Mouse (Mus musculus) CH12.LX (cell line): Measurements from ENCODE around the gene Prrc2b. TPM values are rescaled to one million over a fixed set of nuclear protein-coding genes. Genes with fewer than 3 reads are reported as not detected.

Experiments
- DNase-seq: peaks from one replicate; pipeline ENCODE4 v3.0.0-alpha.2; 2013; ENCODE audit errors: extremely low read depth
- H3K27ac ChIP-seq: 2 replicates; pipeline ENCODE4 v1.5.1; 2012; ENCODE audit warnings: low read depth, mild to moderate bottlenecking, control low read depth, moderate library complexity; ENCODE audit not compliant: insufficient read depth
- H3K27me3 ChIP-seq: replicated peaks from 2 replicates; pipeline ENCODE3; 2012; ENCODE audit warnings: inconsistent platforms
- H3K36me3 ChIP-seq, 2 experiments: replicated peaks in 1 of 2; 2 replicates each; pipeline versions ENCODE3 to v1.6.1; 2012; ENCODE audit warnings: inconsistent platforms in 1 of 2, low read length in 1 of 2, mild to moderate bottlenecking in 1 of 2, mixed read lengths in 1 of 2, moderate library complexity in 1 of 2; ENCODE audit not compliant: control insufficient read depth in 1 of 2, insufficient read depth in 1 of 2
- H3K4me1 ChIP-seq, 2 experiments: 2 replicates each; pipeline ENCODE4 v1.6.1; 2012; ENCODE audit warnings: inconsistent platforms in 1 of 2, moderate library complexity in 1 of 2; ENCODE audit not compliant: insufficient read depth in 2 of 2, control insufficient read depth in 1 of 2
- H3K4me2 ChIP-seq: 2 replicates; pipeline ENCODE4 v1.6.1; 2012; ENCODE audit warnings: low read depth, mild to moderate bottlenecking, control low read depth; ENCODE audit not compliant: poor library complexity, insufficient read depth, severe bottlenecking
- H3K4me3 ChIP-seq, 3 experiments: fragments of 150-350 bp in 1 of 3; sonication (generic) in 1 of 3; replicated peaks in 1 of 3; 2 replicates each; pipeline versions ENCODE3 to v1.5.1; 2011 to 2012; ENCODE audit warnings: low read depth in 2 of 3, low read length in 2 of 3, mild to moderate bottlenecking in 2 of 3, moderate library complexity in 2 of 3, control low read depth in 1 of 3, improper control_type of control experiment in 1 of 3, inconsistent platforms in 1 of 3, mixed read lengths in 1 of 3; ENCODE audit not compliant: poor library complexity in 1 of 3
- H3K79me2 ChIP-seq: replicated peaks from 2 replicates; pipeline ENCODE4 v1.6.1; 2012; ENCODE audit warnings: mild to moderate bottlenecking, moderate library complexity; ENCODE audit not compliant: control insufficient read depth, poor library complexity, insufficient read depth, severe bottlenecking; ENCODE audit errors: extremely low read depth
- H3K9ac ChIP-seq: 2 replicates; pipeline ENCODE4 v1.6.1; 2012; ENCODE audit warnings: low read depth, mild to moderate bottlenecking, control low read depth, moderate library complexity; ENCODE audit not compliant: insufficient read depth
- H3K9me3 ChIP-seq: replicated peaks from 2 replicates; pipeline ENCODE3; 2012; ENCODE audit warnings: low read length, inconsistent platforms, mixed read lengths
- BHLHE40 ChIP-seq: IDR thresholded peaks from 2 replicates; pipeline ENCODE4 v1.6.1; 2011; ENCODE audit warnings: mild to moderate bottlenecking, low read depth, low read length, improper control_type of control experiment
- CHD1 ChIP-seq: IDR thresholded peaks from 2 replicates; pipeline ENCODE4 v1.6.1; 2012; ENCODE audit warnings: low read depth, low read length, improper control_type of control experiment, inconsistent platforms
- CHD2 ChIP-seq: IDR thresholded peaks from 2 replicates; pipeline ENCODE4 v1.6.1; 2011; ENCODE audit warnings: low read length, improper control_type of control experiment
- CTCF ChIP-seq, 2 experiments: IDR thresholded peaks in 1 of 2; conservative IDR thresholded peaks in 1 of 2; 2 replicates each; pipeline ENCODE4 v1.5.1; 2011 to 2012; ENCODE audit warnings: low read depth in 2 of 2, low read length in 2 of 2, improper control_type of control experiment in 1 of 2, inconsistent platforms in 1 of 2, mild to moderate bottlenecking in 1 of 2, moderate library complexity in 1 of 2
- E2F4 ChIP-seq: IDR thresholded peaks from 2 replicates; pipeline ENCODE4 v1.6.1; 2011; ENCODE audit warnings: low read depth, low read length, improper control_type of control experiment; ENCODE audit not compliant: insufficient replicate concordance
- ELF1 ChIP-seq: IDR thresholded peaks from 2 replicates; pipeline ENCODE4 v1.6.1; 2014; ENCODE audit warnings: low read depth, mild to moderate bottlenecking, inconsistent platforms, low read length, improper control_type of control experiment
- ETS1 ChIP-seq: conservative IDR thresholded peaks from 2 replicates; pipeline ENCODE4 v1.6.1; 2012; ENCODE audit warnings: low read depth, mild to moderate bottlenecking, inconsistent platforms, low read length, improper control_type of control experiment, moderate library complexity
- GABPA ChIP-seq: IDR thresholded peaks from 2 replicates; pipeline ENCODE4 v1.6.1; 2012; ENCODE audit warnings: low read depth, low read length, improper control_type of control experiment, inconsistent platforms; ENCODE audit not compliant: insufficient replicate concordance
- HCFC1 ChIP-seq: IDR thresholded peaks from 2 replicates; pipeline ENCODE4 v1.6.1; 2012; ENCODE audit warnings: low read depth, mild to moderate bottlenecking, inconsistent platforms, low read length, improper control_type of control experiment
- IRF4 ChIP-seq: IDR thresholded peaks from 2 replicates; pipeline ENCODE4 v1.6.1; 2014; ENCODE audit warnings: low read depth, mild to moderate bottlenecking, inconsistent platforms, low read length, improper control_type of control experiment
- JUN ChIP-seq: IDR thresholded peaks from 2 replicates; pipeline ENCODE4 v1.6.1; 2011; ENCODE audit warnings: low read depth, mild to moderate bottlenecking, low read length, improper control_type of control experiment, moderate library complexity; ENCODE audit not compliant: insufficient read depth
- JUND ChIP-seq: conservative IDR thresholded peaks from 2 replicates; pipeline ENCODE4 v1.6.1; 2011; ENCODE audit warnings: low read depth, low read length, improper control_type of control experiment
- KAT2A ChIP-seq: IDR thresholded peaks from 2 replicates; pipeline ENCODE4 v1.6.1; 2012; ENCODE audit warnings: low read length, improper control_type of control experiment, inconsistent platforms; ENCODE audit not compliant: insufficient replicate concordance
- MAFK ChIP-seq: IDR thresholded peaks from 2 replicates; pipeline ENCODE4 v1.6.1; 2011; ENCODE audit warnings: low read length, improper control_type of control experiment; ENCODE audit not compliant: insufficient replicate concordance
- MAX ChIP-seq: IDR thresholded peaks from 2 replicates; pipeline ENCODE4 v1.6.1; 2011; ENCODE audit warnings: low read length, improper control_type of control experiment
- MAZ ChIP-seq: IDR thresholded peaks from 2 replicates; pipeline ENCODE4 v1.6.1; 2012; ENCODE audit warnings: low read depth, mild to moderate bottlenecking, inconsistent platforms, low read length, improper control_type of control experiment, moderate library complexity
- MEF2A ChIP-seq: IDR thresholded peaks from 2 replicates; pipeline ENCODE4 v1.6.1; 2014; ENCODE audit warnings: low read depth, mild to moderate bottlenecking, inconsistent platforms, low read length, improper control_type of control experiment, borderline replicate concordance
- MYC ChIP-seq: IDR thresholded peaks from 2 replicates; pipeline ENCODE4 v1.6.1; 2011; ENCODE audit warnings: low read depth, mild to moderate bottlenecking, improper control_type of control experiment, low read length
- NELFE ChIP-seq: IDR thresholded peaks from 2 replicates; pipeline ENCODE4 v1.6.1; 2011; ENCODE audit warnings: low read depth, low read length, improper control_type of control experiment
- RAD21 ChIP-seq: IDR thresholded peaks from 2 replicates; pipeline ENCODE4 v1.6.1; 2011; ENCODE audit warnings: low read depth, mild to moderate bottlenecking, low read length, improper control_type of control experiment, moderate library complexity
- SIN3A ChIP-seq: IDR thresholded peaks from 2 replicates; pipeline ENCODE4 v1.6.1; 2012; ENCODE audit warnings: low read length, improper control_type of control experiment, inconsistent platforms
- TCF12 ChIP-seq: IDR thresholded peaks from 2 replicates; pipeline ENCODE4 v1.6.1; 2014; ENCODE audit warnings: low read depth, mild to moderate bottlenecking, inconsistent platforms, low read length, improper control_type of control experiment
- UBTF ChIP-seq: IDR thresholded peaks from 2 replicates; pipeline ENCODE4 v1.6.1; 2012; ENCODE audit warnings: low read depth, mild to moderate bottlenecking, inconsistent platforms, low read length, improper control_type of control experiment, moderate library complexity
- USF1 ChIP-seq: IDR thresholded peaks from 2 replicates; pipeline ENCODE4 v1.6.1; 2014; ENCODE audit warnings: low read depth, mild to moderate bottlenecking, inconsistent platforms, low read length, improper control_type of control experiment
- USF2 ChIP-seq: conservative IDR thresholded peaks from 2 replicates; pipeline ENCODE4 v1.6.1; 2011; ENCODE audit warnings: low read depth, low read length, improper control_type of control experiment
- ZC3H11A ChIP-seq: IDR thresholded peaks from 2 replicates; pipeline ENCODE4 v1.6.1; 2012; ENCODE audit warnings: low read depth, mild to moderate bottlenecking, inconsistent platforms, low read length, improper control_type of control experiment
- ZMIZ1 ChIP-seq: IDR thresholded peaks from 2 replicates; pipeline ENCODE4 v1.6.1; 2012; ENCODE audit warnings: low read depth, mild to moderate bottlenecking, inconsistent platforms, low read length, improper control_type of control experiment
- ZNF384 ChIP-seq: IDR thresholded peaks from 2 replicates; pipeline ENCODE4 v1.6.1; 2012; ENCODE audit warnings: low read depth, low read length, improper control_type of control experiment, inconsistent platforms
- dilution Hi-C: fragments of 300-500 bp; cut with MboI; formaldehyde crosslinking; loops from 2 replicates; pipeline ENCODE4 v1.14.3; 2020; ENCODE audit warnings: low sequenced_read_pairs; ENCODE audit not compliant: extremely low pct_unique_long_range_greater_than_20kb, extremely low pct_ligation_motif_present
- in situ Hi-C: fragments of 300-500 bp; cut with MboI; formaldehyde crosslinking; loops from 3 replicates; pipeline ENCODE4 v1.14.3; 2019; ENCODE audit warnings: low sequenced_read_pairs, low pct_ligation_motif_present, low pct_unique_long_range_greater_than_20kb, mixed read lengths
- polyA plus RNA-seq: library from polyadenylated mRNA; unstranded; fragments of >175 nt; gene quantifications from 2 replicates; pipeline ENCODE4 v1.2.1, GENCODE M21; 2012; ENCODE audit warnings: low read depth; ENCODE audit not compliant: insufficient read length
- total RNA-seq, 2 experiments: library from RNA; depleted of rRNA; stranded (reverse); fragments of 300-350 nt in 1 of 2; fragments of >200 nt in 1 of 2; gene quantifications; 2 replicates each; pipeline ENCODE4 v1.2.3; 2012 to 2014

Prrc2b gene
- total and polyA plus RNA-seq, 3 experiments, result 7.6 to 59.9 (median 42.2) TPM

DNA sequence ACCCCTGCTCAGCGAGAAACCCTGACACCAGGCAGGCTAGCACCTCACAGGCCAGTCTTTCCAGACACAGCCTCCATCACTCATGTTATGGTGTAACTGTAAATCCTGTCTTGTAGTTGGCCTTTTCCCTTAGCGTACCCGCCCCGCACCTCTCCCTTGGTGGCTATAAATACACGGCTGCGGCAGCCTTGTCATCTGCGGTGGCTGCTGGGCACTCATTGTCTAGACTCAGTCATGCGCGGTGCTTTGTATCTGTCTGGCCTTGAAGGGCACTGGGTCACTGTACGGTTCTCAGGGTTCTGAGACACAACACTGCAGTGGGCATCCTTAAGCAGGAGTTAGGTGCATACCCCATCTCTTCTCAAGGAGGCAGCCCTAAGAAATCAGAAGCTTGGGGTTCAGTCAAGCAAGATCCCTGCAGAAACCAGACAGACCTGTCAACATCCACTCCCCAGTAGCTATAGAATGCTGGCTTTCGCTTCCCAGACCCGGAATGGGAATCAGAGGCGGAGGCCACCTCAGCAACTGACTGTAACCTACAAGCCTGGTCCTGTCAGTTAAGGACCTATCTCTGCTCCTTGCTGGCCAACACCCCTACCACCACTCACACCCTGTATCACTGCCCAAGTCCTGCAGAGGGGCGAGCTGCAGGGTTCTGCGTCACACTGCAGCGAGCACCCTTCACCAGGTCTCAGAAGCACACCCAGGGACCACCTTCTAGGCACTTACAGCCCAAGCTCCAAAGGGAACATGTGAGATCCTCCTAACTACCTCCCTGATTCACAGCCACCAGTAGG lies 45.6 kb upstream of the Prrc2b start:
- H3K9ac ChIP-seq, result no peak overlapping the region
- H3K79me2 ChIP-seq, result no peaks in the 10 kb centered on the region
- no peak overlapping the region for H3K27ac ChIP-seq
- no peak overlapping the region for H3K4me2 ChIP-seq
- H3K4me1 ChIP-seq, result peaks cover 14 to 23% of the 10 kb centered on the region in 2 experiments
- H3K36me3 ChIP-seq, result no peaks in the 10 kb centered on the region
- no peak for DNase-seq
- H3K9me3 ChIP-seq, result peaks cover 12% of the 10 kb centered on the region
- in situ Hi-C loops, result loop anchor here (10.0 kb wide), 1 partner anchor 181 kb away; no protein-coding TSS in a partner anchor
- peaks cover 5% of the 10 kb centered on the region for H3K27me3 ChIP-seq
- no peak overlapping the region for H3K4me3 ChIP-seq
- TF ChIP-seq CTCF (conservative IDR thresholded peaks at IDR 0.05 in 1 of 2, IDR thresholded peaks at IDR 0.05 in 1 of 2; ENCODE audit: low read depth in 2 of 2, low read length in 2 of 2), result no peak
- no peak for TF ChIP-seq CHD2
- no peak for TF ChIP-seq ZNF384
- TF ChIP-seq UBTF, result no peak
- TF ChIP-seq TCF12, result no peak
- no peak for TF ChIP-seq IRF4
- no peak for TF ChIP-seq USF1
- no peak for TF ChIP-seq ZC3H11A
- TF ChIP-seq NELFE, result no peak
- TF ChIP-seq JUN, result no peak
- TF ChIP-seq MAZ, result no peak
- no peak for TF ChIP-seq ELF1
- TF ChIP-seq KAT2A, result no peak
- TF ChIP-seq JUND, result no peak
- no peak for TF ChIP-seq MYC
- TF ChIP-seq MAFK, result no peak
- TF ChIP-seq BHLHE40, result no peak
- TF ChIP-seq ZMIZ1, result no peak
- TF ChIP-seq, all 38 proteins: peak for 0
- dilution Hi-C loops, result no loop called here

DNA sequence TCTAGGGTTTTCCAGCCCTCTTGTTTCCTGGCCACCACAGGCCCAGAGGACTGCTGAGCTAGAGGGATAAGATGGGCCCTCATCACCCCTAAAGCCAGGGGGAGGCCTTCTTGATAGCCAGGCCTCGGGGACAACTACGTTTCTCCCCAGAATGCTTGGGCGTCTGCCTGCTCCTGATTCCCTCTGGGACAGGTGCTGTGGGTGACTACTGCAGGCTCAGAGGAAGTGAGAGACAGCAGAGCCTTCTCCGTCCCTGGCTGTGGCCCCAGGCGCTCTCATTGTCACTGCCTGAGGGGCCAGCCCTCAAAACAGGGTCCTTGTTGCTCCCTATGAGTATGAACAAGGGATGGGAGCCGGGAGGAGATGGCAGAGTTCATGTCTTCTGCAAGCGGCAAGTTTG lies 45.0 kb upstream of the Prrc2b start:
- dilution Hi-C loops, result no loop called here

More for the DNA sequence above, 45.0 kb upstream of the Prrc2b start:
- in situ Hi-C loops, result loop anchor here (10.0 kb wide), 1 partner anchor 181 kb away; no protein-coding TSS in a partner anchor
- Histone ChIP-seq H3K27ac (no peak overlapping the region), H3K79me2 (no peaks in the 10 kb centered on the region), H3K9me3 (peaks cover 7% of the 10 kb centered on the region)
- TF ChIP-seq ZNF384, result no peak
- no peak for TF ChIP-seq BHLHE40
- TF ChIP-seq ZC3H11A, result no peak
- TF ChIP-seq USF1, result no peak
- TF ChIP-seq TCF12, result no peak
- TF ChIP-seq HCFC1, result no peak
- no peak for TF ChIP-seq USF2
- no peak for TF ChIP-seq UBTF
- TF ChIP-seq MAX, result no peak
- TF ChIP-seq MEF2A, result no peak
- no peak for TF ChIP-seq ETS1
- TF ChIP-seq CHD1, result no peak
- TF ChIP-seq CHD2, result no peak
- TF ChIP-seq SIN3A, result no peak
- no peak for TF ChIP-seq ZMIZ1
- TF ChIP-seq GABPA, result no peak
- TF ChIP-seq RAD21, result no peak
- no peak for TF ChIP-seq MAZ
- TF ChIP-seq E2F4, result no peak
- TF ChIP-seq, all 38 proteins: peak for 0
- Histone ChIP-seq H3K9ac (no peak overlapping the region), H3K27me3 (peaks cover 12% of the 10 kb centered on the region), H3K4me2 (no peak overlapping the region), H3K4me1 (peaks cover 14 to 29% of the 10 kb centered on the region in 2 experiments), H3K4me3 (no peak overlapping the region), H3K36me3 (no peaks in the 10 kb centered on the region)
- DNase-seq, result no peak
